Mouse (Mus musculus) induced T-regulatory cell, adult 2 months (primary cell): ENCODE measurements around the gene Manbal.
A peak's percentile ranks its signal among the peaks of the same experiment; 100 is the strongest.

ENCODE experiments used
- DNase-seq: peaks from one replicate; pipeline ENCODE4 v3.0.0-alpha.2; 2012; ENCODE audit warnings: low read depth

Manbal gene

DNA sequence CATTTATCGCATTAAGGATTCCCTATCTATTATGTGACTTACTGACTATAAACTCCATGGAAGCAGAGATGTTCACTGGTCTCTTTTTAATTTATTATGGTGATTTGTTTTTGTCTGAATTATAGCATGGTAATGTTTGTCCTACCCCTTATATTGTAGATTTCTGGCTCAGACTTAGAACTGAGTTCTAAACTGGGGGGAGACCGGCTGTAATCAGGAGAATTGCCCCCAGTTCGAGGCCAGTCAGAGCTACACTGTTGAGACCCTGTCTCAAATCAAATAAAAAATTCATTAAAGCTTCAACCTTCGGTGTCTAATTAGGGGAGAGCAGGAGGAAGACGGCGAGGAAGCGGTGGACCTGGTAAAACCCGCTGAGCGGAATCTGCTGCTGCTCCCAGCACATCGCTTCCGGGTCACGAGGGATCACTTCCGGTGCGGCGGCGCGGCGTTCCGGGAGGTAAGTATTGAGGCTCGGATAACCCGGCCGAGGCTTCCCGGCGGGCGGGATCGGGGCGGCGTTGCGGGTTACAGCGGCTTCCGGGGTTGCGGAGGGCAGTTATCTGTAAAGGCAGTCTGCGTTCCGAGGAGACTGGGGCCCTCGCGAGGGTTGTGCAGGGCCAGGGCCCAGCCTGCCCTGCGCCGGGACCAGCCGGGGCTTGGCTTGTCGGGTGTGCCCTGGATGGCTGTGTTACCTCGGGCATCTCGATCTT lies at the start of gene Manbal:
Gene Manbal, plus strand, starts transcription at position 411 of the 710 bp plus-strand sequence.
- peak; percentile 96 for DNase-seq

DNA sequence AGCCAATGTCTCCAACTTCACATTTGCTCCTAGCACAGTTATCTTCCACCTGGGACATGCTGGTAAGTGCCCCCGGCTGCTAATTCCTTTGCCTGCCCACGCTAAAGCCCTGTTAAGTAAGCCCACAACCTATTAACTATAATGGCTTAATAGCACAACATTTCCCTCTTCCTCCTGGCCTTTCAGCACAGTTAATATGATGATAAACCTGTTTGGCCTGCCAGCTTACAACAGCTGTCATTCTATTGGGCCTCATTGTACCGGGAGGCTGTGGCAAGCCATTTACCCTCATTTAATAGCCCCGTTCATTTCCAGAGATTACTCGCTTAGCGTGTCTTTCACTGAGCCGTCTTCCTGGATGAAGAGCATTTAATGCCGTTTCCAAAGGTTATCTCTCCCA lies 47.3 kb upstream of the Manbal start:
- no peak for DNase-seq

DNA sequence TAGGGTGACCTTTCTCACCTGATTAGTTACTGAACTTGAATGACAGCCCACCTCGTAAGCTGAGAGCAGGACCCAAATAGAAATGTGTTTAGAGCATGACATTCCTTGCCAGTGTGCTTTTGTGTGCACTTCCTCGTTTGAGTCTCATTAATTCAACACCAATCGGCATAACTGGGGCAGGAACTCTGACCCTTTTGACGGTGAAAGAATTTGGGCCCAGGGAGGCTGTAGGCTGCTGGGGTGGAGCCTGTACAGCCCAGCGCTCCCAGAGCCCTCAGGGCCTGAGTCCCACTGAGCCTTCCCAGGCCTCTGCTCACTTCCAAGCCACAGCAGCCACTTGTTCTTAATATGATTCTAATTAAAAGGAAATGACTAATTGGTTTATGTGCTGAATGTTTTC lies 46.5 kb upstream of the Manbal start:
- no peak for DNase-seq

DNA sequence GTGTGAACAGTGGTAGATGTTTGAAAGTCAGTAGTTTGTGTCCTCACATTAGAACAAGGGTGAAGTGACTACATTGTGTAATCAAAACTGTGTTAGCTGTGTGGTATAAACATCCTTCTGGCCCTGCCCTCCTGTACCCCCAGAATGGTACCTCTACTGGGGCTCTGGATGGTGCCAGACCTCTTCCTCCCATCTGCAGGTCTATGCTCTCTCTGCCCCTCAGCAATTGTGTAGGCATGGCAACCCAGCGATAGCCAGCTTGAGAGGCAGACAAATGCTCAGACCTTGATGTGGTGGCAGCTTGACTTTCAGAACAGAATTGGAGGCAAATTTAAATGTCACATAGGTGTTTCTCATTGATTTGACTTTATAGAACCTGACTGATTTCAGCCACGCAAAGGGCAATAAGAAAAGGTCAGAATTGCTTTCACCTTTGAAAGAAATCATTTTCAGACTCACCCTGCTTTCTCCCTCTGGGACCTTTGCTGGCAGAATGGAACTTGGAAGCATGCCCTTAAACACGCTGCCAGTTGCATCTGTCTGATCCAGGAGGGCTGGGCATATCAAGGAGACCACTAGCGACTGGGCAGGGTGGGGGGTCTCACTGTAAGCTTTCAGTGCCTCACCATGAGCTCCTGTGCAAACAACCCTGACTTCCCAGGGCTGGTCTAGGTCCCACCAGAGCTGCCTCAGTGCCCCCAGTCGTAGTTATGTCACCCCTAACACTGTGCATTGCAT lies 45.2 kb upstream of the Manbal start:
- no peak for DNase-seq

DNA sequence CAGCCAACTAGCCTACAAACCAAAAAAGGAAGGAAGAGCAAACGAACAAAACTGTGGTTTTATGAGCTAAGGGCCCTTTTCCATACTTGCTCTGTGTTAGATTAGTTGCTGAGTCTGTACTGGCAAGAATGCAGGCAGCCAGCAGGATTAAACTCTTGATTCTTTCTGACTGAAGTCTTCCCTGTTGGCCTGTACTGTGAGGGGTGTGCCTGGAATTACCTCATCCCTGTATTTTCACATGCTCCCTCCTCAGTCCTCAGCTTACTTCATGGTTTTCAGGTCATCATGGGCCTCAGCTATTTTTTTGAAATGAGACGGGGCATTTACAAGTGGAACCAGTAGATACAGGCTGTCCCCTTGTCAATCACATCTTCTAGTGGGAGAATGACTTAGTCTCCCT lies 42.2 kb upstream of the Manbal start:
- DNase-seq = no peak

DNA sequence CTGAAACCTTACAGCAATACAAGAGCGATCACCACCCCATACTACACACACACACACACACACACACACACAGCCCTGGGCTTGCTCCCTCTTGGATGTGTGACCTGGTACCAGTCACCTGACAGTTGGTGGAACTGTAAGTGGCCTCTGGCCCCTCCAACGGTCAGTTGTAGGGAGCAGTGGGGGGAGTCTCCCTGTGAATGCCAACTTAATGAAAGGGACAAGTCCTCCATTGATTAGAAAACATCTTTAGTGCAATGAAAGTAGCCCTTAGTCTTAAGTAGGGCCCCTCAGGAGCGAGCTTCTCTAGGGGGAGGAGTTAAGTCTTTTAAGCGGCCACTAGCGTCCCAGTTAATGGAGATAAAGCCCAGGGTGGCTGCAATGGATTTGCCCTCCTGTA lies 39.3 kb upstream of the Manbal start:
- DNase-seq = no peak

DNA sequence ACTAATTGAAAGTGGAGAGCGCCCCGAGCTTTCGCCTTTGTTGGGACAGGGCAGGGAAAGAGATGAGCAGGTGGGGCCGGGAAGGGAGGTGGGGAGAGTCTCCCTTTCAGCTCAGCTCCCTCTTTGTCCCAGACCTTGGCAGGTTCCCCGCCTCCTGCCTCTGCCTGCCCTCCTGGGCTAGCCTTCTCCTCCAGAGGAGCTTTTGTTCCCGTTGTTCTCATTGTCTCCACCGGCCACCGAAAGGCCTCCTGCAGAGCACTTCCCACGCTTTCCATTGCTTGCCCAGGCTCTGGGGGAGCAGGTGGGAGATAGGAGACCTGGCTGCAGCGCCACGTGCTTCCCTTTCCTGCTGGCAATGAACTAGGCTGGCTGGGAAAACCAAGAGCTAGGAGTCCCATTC lies 38.8 kb upstream of the Manbal start:
- DNase-seq = no peak

DNA sequence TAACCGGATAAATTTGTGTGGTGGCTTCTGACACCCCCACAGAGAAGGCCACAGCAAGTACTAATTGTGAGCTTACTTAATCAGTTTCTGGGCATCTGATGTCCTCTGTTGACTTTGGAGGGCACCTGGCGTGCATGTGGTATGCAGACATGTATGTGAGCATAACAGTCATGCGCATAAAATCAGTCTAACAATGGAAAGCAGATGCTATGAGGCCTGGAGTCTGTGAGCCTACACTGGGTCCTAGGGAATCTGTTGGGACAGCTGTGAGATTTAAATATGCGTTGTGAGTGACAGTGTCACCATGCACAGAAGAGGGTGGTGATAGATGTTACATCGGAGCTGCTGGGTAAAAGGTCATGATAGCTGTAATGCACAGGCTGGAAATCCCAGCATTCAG lies 35.3 kb upstream of the Manbal start:
- no peak for DNase-seq

DNA sequence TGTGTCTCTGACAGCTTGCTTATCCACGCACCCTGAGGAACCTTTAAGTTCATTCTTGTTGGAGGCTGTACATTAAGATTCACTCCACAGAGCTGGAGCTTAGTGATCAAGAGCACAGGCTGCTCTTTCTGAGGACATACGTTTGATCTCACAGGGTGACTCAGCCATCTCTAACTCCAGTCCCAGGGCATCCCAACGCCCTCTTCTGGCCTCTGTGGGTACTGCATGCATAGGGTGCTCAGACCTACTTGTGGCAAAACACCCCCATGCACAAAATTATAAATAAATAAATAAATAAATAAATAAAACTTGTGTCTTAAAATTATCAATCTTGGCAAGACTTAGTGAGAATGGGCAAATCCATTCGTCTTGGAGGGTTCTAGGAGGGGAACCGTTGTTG lies 28.7 kb upstream of the Manbal start:
- peak; percentile 84 for DNase-seq

DNA sequence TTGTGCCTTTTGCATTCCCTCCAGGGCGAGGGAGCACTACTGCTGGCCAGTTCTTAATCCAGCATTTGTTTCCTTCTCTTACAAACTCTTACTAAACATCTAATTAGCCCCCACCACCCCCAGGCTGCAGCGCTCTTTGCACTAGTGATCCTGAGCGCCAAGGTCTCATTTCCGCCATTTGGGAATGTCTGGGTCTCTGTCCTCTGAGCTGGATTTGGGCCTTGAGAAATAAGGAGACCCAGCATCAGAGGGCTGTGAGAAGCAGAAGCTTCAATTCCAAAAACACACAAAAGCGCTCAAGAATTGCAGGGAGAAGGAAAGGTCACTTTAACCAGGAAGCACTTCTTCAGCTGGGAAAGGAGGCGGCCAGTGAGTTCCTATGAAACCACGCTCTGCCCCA lies 27.9 kb upstream of the Manbal start:
- no peak for DNase-seq

DNA sequence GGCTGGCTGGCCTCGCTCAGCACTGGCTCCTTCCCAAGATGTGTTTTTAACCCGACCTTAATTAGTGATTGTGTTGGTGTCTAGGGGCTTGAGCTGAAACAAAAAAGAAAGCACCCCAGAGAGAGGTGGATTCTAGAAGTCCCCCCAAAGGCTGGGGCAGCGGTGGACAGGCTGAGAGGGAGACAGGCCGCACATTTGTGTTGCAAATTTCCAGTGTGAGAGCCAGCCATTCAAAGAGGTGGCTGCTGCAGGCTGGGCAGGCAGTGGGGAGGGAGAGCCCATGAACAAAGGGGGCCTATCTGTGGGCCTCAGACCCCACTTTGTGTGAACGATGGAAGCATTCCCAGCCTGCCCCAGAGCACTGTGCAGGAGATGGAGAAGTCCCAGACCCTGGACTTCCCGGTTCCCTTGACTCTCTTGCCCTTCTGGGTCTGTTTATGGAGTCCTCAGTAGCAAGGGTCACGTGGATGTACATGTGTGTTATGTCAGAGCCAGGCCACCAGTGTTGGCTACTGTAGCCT lies 27.1 kb upstream of the Manbal start:
- no peak for DNase-seq

DNA sequence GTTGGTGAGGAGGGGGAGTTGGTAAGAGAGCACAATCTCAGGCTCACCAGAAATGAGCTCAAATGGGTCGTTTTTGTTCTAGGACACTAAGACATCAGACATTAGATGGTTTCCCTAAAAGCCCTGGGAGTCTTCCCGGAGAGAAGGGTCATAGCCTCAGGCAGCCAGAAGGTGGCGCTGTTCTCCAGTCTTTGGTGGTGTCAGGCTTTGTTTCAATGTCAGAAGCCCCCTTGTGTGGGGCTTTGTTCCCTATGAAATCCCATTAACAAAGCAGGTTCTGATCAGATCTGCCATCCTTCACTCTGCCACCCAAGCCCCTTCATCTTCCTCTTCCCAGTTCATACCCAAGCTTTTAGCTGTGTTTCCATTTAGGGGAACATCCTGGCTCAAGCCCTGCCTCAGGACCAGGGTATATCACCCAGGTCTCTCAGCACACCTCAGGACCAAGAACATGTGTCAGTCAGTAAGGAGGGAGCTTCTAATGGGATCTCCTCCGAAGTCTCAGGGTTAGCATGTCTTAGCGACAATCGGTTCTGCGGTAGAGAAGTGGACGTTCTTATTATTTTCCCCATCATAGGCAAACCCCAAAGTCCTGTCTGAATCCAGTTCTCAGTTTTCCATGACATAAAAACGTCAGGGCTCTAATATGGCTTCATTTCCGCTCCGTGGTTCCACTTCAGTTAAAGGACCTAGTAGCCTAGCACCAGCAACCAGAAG lies 25.7 kb upstream of the Manbal start:
- peak; percentile 75 for DNase-seq

DNA sequence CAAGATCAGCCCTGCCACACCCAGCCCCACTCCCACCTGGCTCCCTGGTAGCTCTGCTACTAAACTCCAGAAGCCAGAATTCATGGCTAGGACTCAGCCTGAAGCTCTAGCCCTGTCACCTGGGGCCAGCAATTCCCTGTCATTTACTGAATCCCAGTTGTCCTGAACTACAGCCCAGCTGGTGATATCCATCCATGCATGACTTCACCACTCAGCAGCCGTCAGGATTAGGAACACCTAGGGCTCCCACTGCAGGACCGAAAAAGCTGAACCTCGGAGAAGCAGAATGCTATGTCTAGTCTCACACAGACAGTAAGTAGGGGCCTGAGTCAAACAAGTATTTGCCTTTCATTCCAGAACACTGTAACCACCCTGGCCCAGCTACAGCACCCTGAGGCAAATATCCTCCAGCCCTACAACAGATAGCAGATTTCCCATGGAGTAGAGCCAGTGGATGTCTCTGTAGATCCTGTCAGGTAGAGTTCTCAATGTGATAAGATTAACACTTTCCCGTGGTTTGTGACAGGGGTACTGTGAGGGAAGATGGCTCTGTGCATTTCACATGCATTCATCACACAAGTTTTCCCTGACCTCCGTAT lies 25.0 kb upstream of the Manbal start:
- no peak for DNase-seq

DNA sequence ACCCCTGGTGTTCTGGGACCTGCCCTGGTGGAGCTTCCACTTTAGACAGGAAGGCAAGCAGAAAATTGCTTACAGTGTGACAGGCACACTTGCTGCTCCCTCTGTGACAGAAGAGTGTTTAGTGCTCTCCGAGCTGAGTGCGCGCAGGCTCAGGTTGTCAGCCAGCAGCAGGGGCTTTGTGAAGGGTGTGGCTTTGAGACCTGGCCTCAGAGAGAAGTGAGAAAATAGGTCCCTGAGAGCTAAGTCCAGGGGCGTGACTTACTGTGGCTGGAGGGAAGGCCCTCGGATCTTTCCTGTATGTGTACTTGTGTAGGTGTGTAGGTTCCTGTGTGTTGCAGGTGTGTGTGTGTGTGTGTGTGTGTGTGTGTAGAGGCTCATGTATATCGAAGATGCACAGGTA lies 24.1 kb upstream of the Manbal start:
- no peak for DNase-seq

DNA sequence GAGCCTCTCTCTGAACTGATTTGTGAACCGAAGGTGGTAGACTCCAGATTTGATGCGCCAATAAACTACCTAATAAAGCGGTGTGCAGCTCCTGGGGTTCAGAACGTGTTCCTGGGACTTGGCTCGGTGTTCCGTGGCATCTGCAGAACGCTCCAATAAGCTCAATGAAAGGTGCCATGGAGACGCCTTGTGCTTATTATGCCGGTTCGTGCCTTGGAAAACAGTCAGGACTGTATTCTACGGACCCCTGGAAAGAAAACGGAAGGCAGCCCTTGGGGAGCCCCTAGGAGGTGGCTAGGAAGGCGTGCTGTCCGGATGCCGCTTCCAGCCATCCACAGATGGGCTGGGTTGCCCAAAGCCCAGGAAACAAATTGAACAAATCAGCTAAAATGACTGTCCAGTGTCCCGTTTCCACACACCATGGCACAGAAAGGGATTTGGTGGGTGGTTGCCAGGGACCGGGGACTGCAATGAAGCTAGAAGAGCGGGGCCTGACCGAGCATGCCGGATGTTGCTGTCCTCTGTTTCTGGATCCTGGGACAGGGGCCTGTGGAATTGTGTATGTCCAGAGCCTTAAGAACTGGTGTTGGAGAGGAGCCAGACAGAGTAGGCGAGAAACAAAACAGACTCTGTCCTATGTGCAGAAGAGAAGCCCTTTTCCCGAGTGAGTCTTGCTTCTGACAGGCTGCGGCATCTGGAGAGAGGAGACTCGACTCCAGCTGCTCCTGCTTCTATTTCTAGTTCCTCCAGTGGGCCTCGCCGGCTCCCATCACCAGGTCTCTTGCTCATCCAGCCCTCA lies 19.8 kb upstream of the Manbal start, which contains the start of gene Ghrh:
Gene Ghrh, minus strand, starts transcription at position 146 of the 799 bp plus-strand sequence.
- DNase-seq = no peak

DNA sequence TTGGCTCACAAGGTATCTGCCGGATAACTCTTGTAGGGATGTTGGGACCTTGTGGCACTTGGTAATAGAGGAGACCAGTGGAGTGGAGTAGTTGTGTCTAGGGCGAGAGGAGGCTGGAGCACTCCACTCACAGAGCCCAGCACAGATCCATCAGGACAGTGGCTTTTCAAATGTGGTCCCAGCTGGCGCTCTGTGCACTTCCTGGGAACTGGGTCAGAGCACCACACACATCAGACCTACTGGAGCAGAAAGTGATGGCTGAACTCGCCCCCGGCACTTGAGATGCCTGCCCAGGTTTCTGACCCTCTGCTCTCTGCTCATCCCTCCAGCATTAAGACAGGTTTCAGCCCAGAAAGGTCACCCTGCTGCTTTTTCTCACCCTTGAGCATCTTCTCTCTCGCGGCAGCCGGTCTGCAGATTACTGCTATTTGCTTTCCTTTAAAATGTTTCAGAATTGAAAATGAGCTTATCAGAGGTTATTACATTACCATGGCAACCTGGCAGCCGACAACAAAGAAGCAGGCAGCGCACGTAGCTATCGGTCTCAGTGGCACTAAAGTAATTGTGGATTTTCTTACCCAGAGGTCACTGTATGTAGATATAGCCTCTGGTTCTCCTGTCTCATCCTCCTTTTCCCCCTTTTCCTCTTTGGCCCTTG lies 18.1 kb upstream of the Manbal start:
- DNase-seq = no peak

DNA sequence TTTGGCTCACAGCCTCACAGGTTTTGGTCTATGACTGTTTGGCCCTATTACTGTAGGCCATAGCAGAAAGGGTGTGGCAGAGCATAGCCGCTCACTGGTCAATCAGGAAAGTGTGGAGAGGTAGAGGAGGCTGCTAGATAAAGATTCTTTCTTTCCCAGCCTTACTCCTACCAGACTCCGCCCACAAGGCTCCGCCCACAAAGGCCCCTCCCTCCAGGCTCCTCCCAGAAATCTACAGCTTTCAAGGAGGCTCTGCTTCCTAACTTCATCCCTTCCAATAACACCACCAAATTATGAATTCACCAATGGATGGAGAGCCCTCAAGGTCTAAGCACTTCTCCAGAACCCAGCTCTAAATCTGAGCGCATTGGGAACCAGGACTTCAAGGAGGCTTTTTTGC lies 14.2 kb upstream of the Manbal start:
- no peak for DNase-seq

DNA sequence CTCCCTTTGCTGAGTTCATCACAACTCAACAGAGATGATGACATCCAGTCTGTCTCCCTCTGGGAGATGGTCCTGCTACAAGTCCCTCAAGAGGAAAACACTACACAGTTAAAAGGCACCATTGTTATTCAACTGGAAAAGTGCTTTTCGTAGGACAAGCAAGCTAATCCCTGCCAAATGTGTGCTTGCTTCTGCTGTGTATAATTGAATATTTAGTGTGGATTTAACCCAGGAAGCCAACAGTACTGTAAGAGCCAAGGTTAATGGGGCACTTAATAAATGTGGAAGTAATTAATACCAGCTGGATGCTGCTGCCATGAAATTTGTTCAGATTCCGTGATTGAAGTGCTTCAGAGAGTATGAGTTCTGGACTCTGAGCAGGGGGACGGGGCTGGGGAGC lies 13.3 kb upstream of the Manbal start:
- no peak for DNase-seq

DNA sequence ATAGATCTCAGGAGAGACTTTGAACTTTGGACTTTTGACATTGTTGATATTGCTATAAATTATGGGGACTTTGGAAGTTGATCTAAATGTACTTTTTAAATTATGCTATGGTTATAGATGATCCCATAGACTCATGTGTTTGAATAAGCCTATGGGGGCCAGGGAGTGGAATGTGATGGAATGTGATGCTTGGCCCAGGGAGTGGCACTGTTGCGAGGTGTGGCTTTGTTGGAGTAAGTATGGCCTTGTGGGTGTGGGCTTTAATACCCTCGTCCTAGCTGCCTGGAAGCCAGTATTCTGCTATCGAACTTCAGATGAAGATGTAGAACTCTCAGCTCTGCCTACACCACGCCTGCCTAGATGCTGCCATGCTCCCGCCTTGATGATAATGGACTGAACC lies 7.4 kb upstream of the Manbal start:
- DNase-seq = no peak

DNA sequence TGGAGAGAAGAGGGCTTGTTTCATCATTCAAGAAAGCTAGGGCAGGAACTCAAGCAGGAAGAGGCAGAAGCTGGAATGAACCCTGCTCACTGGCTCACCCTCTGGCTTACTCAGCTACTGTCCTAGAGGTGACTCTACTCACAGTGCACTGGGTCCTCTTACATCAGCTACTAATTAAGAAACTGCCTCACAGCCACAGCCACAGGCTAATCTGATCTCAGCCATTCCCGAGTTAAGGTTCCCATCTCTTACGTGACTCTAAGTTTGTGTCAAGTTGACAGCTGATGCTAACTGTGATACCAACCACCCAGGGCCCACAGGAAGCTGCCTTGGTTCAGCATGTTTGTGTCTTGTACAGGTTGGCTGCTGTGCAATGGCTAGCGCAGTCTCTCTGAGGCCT lies 4.4 kb upstream of the Manbal start:
- no peak for DNase-seq

DNA sequence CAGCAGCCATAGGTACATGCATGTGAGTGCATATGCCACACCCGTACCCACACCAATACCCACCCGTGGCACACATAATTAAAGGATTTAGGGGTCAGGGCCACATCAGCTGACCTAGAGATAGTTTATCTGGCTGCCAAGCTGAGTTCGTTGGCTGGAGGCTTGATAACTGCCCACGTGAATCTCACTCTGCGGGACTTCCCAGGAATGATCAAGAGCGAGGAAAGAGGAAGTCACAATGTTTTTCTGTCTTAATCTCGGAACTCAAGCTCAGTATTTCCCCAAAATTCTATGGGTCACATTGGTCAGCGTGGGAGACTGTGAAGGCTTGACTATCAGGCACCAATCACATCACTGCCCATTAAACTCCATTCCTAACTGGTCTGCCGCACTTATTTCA lies 632 bp upstream of the Manbal start:
- no peak for DNase-seq
